Mouse (Mus musculus): ENCODE measurements around the gene Ipo11. TPM values are rescaled to one million over a fixed set of nuclear protein-coding genes. Genes with fewer than 3 reads are reported as not detected.
A peak's percentile ranks its signal among the peaks of the same experiment; 100 is the strongest.

Ipo11 gene
- polyA plus RNA-seq, 2 experiments from 2014 or later, result 24.3 to 29.5 TPM

DNA sequence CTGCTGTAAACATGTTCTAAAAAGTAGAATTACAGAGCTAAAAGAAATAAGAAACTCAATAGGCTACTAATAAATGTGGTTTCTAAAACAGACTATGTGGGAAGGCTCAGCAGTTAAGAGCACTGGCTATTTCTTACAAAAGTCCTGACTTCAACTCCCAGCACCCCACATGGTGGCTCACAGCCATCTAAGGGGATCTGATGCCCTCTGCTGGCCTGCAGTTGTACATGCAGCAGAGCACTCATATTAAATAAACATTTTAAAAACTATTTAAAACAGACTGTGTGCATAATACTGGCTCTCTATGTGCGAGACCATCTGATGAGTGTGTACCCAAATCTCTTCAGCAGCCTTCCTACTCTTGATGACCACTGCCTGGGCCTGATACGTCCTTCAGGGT is 42.5 kb downstream of the Ipo11 start:
- peak; percentile 45 for ATAC-seq

DNA sequence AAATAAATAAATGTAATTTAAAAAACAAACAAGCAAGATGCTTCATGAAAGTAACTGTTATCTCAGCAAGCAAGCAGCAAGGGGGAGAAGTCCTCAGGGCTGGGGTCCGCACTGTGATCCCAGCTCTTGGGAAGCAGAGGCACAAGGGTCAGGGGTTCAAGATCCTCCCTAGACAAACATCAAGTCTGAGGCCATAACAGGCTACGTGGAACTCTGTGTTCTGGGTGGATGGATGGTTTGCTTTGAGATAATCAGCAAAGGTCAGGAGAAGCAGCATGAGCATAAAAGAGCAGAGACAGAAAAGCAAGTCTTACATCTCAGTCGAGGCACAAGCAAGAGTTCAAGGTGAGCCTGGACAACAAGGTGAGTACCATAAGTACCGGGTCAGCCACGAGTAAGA is 43.1 kb downstream of the Ipo11 start:
- ATAC-seq, result no peak

DNA sequence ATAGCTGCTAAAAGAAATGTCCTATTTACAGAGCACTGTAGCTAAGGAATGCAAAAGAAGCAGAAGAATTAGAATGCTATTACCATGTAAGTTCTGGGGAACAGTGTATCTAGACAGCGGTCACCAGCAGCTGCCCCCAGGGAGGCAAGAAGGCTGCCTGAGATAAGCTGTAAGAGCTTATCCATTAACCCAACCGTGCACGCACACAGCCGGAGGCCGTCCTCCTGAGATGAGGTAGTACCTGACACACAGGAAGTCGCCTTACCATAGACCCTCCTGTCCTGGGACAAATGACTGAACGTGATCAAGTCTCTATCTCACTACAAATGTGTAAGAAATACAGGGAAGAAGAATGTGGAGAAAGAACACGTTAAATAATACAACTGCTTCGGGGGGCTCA is 43.6 kb downstream of the Ipo11 start:
- ATAC-seq, result no peak

DNA sequence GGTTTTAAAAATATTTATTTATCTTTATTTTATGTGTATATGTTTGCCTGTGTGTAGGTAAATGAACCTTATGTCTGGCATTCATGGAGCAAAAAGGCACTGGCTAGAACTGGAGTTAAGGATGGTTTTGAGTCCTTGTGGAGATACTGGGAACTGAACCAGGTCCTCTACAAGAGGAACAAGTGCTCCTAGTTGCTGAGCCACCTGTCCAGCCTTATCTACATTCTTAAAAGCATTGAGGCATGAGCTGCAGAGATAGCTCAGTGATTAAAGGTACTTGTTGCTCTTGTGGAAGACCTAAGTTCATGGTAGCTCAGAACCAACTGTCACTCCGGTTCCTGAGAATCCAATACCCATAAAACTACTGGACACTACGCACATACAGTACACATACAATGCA is 49.4 kb downstream of the Ipo11 start:
- no peak for ATAC-seq

DNA sequence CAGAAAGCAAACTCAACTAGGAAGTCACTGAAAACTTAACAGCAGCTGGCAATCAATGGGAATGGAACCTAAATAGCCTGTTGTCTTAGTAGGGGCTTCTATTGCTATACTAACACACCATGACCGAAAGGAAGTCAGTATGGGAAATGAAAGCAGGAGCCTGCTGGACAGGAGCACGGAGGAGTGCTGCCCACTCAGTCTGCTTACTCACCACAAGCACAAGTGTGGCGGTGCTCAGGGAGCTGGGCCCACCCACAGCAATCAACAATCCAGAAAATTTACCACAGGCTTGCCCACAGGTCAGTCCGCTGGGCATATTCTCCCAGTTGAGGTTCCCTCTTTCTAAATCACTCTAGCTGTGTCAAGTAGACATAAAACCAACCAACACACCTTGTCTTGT is 52.5 kb downstream of the Ipo11 start:
- ATAC-seq, result no peak

DNA sequence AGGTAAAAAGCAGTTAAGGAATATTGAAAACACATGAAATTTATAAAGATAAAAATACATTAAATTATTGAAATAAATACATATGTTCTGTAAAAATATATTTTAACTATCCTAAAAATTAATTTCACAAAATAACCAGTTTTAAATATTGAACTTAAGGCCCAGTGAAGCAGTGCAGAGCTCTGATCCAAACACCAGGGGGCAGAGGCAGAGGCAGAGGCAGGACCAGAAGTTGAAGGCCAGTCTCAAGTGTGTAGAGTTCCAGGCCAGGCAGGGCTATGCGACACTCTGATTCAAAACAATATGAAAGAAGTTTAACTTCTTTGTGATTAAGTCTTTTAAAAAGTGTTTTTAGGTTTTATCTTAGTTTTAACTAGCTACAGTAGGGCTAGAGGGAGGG is 60.5 kb downstream of the Ipo11 start:
- ATAC-seq, result peak; percentile 64

DNA sequence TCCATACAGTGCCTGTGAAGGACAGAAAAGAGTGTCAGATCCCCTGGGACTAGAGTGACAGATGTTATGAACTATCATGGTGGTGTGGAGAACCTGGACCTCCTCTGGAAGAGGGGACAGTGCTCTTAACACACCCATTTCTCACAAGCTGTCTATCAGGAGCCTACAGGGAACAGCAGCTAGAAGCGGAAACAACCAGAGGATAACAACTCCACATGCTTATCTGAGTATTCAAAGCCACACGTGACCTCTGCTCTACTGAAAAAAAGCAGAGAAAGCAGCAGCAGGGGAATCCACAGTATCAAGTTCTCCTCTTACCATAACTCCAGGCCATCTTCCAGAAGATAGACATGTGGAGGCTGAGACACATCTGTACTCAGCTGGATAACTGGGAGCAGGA is 71.2 kb downstream of the Ipo11 start:
- ATAC-seq, result no peak

DNA sequence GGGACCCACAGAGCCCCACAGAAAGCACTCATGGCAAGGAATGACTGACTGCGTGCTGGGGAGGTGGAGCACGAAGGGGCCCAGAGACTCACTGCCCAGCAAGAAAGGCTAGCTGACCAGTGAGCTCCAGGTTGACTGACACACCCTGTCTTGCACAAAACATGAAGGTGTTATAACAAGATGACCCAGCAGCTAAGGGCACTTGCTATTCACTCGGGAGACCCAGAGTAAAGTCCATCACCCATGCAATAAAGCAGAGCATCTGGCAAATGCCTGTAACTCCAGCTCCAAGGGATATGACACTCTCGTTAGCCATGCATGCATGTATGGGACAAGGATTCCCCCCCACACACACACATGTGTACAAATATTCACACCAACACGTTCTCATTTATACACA is 78.0 kb downstream of the Ipo11 start:
- ATAC-seq, result no peak

DNA sequence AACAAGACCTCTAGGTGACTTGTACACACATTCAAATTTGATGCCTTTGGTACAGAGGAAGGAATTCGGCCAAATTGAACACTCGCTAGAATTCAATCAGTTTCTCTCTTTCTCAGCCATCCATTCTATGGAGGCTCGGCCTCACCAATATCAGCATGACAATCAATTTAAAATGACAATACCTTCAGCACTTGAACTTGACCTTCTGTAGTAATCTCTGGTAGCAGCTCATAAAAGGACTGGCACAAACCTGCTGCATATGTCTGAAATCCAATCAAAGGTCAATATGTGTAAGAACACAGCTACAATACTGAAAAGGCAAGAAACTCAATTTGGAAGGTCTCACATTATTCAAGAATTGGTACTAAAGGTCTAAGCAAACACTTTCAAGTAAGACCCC is 80.2 kb downstream of the Ipo11 start:
- ATAC-seq, result no peak

DNA sequence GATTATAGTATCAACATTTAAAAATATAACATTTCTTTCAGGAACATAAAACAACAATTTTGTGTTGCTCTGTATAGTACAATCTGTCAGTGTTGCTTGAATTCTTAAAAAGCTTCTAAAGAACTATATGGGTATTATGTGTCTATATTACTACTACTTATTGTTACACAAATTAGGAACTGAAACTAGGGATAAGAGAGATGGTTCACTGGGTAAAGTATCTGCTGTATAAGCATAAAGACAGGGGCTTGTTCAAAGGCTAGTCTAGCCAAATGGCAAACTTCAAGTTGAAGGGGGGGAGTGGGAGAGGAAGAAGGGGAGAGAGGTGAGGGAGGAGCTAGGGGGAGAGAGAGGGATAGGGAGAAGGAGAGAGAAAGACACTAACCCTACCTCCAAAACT is 89.2 kb downstream of the Ipo11 start:
- no peak for ATAC-seq

DNA sequence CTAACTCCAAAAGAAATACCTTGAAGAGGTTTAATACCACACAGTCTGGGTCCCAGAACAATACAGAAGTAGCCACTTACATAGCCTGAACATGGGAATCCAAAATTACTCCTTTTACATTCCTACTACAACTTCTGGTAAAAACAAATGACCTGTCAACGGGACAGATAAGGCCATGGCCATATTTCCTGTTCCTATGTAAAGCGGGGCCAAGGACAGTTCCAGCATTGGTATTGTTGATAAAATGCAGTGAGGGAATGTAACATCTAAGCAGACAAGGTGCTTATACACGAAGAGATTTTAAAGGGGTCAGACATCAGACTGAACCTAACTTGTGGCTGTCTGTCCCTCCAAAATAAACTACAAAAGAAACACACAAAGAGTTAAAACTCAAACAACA is 91.8 kb downstream of the Ipo11 start:
- ATAC-seq, result no peak

DNA sequence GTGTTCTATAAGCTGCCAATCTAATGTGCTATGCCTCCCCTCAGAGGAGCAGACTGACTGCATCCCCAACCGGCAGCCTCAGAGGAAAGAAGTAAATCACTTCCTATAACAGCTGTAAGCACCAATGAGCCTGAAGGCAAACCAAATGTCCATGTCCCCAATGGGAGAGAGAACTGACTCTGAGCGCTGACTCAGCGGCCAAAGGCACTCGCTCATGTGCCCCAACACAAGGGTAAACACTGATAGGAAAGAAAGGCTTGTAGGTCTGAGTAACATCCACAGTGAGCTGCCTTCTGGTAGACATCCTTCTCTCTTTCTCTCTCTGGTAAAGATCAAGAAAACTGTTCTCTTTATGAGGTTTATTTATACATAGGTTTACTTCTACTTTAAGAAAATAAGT is 94.2 kb downstream of the Ipo11 start:
- ATAC-seq, result no peak

DNA sequence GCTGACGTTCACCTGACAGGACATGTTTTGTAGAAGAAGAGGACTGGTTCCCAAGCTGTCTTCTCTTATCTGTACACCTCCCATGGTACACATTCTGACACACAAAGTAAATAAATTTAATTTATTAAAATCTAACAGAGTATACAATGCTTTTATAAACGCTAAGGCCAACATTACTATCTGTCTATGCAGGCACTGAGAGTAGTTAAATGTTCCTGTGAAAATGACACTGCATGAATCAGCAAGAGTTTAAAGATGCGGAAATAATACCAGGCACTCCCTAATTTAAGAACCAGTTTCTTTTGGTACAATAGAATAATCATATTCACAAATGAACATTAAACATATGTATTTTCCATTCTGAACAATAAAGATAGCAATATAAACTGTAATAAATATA is 98.0 kb downstream of the Ipo11 start:
- no peak for ATAC-seq

DNA sequence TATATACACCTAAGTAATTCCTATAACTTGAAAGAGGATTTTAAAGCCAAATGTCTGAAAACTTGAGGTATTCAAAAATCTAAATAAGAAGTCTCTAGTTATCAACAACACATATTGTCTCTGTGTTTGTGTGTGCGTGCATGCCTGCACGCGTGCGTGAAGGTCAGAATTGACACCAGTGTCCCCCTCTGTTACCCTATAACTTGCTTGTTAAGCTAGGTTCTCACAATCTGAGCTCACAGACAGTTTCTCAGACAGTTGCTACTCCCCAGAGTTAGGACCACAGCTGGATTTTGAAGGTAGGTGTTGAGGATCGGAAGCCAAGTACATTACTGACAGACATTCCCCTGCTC is 100.3 kb downstream of the Ipo11 start:
- peak; percentile 62 for ATAC-seq

DNA sequence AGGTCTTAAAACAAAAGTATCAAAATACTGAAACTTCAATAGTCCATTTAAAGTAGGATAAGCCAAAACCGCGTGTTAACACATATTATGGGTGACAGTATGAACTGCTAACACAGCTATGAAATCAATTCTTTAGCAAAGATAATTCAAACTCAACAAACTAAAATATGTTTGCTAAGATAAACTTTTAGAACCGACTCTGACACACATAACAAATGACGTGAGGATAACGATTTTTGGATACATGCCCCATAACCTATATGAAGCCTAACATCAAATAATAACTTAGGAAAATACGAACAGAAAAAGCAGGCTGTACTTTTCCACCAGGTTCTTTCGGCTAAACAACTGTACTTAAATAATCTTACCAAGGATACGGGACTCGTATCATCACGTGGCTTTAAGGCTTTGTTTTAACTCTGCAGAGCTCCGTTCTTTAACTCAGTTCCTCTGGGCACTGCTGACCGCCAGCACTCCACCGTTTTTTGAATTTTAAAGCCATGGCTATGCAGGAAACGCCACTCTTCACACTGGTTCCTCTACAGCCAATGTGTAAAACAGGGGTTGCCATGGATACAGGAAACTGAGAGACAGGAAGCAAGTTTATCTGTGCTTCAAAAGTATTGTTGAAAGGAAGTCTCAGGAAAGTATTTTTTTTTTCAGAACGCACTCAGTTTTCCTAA is 100.8 kb downstream of the Ipo11 start:
- ATAC-seq, result peak; percentile 99

DNA sequence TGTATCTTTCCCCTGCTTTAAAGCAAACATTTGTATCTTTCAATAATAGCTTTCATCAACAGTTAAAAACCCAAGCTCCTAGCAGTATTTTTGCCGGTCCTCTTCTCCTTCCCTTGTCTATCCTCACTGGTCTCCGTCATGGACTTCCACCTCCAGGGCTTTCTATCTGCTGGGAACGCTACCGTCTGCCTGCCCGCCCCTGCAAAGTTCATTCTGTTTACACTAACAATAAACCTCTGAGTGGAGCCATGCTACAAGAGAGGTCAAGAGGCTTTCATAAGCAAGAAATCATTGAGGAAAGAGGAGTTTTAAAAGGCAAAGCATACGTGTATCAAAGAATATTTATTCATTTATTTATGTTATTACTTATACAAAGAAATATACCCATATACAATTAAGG is 106.7 kb downstream of the Ipo11 start:
- no peak for ATAC-seq

DNA sequence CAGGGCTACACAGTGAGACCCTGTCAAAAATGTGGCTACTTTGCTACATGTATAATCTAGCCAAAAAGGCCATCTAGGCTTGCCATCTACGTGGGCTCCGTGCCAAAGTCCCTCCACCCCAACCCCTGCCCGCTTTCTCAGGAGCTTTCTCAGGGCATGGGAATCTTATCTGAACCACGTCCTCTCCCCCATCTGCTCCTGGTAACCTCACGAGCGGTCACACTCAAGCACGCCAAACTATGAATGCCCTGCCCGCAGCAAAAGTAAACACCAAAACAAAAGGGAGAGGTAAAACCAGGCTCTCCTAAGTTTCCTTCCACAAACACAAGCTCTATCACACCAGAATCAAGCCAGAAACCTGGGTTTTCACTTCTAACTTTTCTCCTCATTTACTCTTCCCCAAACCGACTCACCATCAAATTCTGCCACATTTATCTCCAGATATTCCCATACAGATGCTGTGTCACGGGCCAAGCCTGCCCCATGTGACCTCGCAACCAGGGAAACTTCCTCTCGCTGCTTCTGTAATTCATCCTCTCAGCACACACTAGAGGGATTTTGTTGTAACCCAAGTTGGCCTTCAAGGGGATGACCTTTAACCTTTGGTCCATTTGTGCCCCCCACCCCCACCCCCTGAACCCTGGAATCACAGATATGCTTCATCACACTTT is 107.3 kb downstream of the Ipo11 start:
- no peak for ATAC-seq

DNA sequence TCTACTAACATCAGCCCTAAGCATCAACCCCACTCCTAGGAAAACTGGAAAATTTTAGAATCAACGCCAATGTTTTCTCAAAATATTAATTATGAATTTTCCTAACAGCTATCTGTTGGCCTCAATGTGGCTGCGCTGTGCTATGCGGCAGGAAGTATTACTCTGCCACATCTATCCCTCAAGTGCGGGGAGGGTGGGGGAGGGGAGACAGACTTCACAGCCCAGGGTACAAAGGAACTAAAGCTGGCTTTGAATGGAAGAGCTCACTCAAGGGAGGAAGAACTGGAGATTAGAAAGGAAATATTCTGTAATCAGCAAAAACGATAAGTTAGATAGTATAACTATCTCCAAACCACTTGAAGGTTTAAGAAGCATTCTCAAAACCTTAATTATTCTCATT is 111.1 kb downstream of the Ipo11 start:
- ATAC-seq, result no peak

DNA sequence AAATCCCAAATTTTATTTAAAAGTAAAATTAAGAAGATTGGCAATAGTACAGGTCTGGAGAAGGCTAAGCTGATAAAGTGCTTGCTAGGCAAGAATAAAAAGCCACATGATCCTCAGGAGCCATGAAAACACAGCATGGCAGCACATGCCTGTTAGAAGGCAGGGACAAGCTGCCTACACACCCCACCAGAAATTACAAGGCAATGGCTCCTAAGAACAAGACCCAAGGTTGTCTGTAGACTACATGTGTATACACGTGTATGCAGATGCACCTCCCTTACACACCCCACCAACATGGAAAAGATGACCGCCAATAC is 112.9 kb downstream of the Ipo11 start:
- ATAC-seq, result no peak

DNA sequence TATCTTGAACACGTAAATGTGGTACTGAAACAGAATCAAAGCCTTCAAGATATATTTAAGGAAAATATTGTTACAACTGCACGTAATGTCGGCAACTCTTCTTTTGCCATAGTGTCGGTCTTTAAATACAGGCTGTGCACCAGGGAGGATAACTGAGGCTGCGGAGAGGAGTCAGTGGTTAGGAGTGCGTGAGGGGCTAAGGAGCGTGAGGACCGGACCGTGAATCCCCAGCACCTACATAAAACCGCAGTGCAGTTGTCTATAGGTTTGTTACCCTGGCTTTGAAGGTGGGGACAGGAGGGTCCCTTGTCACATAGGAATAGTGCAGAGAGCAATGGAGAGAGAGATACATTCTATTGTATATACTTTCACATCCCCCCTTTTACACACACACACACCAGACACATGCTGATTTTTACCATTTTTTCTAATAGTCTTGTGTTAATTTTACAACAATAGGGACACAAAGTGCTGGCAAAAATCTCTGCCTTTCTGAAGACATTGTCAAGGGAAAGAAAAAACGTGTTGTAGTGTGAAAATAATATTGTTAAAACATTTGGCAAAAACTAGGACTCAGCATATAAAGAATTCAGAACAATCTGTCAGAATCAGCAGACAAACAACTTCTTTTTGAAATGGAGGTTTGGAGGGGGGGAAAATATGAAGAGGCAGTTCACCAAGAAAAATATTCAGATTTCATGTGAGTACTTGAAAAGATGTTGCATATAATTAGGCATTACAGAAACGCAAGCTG is 113.5 kb downstream of the Ipo11 start:
- ATAC-seq, result no peak

DNA sequence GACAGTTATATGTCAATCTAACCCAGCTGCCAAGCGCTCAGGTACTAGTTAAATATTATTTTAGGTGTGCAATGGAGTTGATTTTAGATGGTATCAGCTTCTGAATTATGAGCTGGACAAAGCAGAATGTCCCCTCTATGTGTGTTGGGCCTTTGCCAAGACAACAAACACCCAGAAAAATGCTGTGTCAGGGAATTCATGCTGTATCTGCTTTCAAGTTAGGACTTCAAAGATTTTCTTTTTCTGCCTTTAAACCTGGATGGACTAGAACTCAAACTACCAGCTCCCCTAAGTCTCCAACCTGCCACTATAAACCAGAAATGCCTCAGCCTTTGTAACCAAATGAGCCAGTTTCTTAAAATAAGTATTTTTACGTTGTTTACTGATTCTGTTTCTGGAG is 116.6 kb downstream of the Ipo11 start:
- no peak for ATAC-seq

DNA sequence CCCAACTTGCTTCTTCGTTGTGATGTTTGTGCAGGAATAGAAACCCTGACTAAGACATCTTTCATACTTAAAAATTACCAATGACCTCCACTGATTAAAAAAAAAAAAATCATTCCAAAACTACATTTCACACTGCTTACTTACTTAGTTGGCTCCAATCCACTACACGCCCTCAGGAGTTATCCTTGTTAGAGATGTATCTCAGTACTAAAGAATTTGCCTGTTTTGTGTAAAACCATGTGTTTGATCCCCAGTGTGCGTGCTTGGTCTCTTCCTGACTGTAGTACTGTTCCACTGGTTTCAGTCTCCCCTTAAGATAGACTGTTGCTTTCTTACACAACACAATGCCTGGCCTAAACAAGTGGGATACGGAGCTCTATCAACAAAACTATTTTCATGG is 117.0 kb downstream of the Ipo11 start:
- no peak for ATAC-seq

DNA sequence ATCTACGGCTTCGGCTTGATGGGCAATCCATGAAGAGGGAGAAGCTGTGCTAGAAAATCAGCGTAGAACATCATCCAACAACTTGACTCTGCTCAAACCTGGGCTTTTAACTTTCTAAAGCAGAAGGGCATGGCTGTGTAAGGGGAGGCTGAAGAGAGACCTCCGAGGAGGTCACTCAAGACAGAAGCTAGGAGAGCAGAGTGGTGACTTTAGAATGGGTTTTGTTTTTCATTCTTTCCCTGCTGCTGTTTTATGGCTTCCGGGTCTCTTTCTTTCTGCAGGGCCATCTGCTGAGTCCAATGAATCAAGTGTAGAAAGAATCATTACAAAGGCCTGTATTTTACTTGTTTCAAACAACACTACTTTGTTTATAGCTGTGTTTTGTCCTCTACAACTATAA is 119.7 kb downstream of the Ipo11 start:
- ATAC-seq, result no peak

DNA sequence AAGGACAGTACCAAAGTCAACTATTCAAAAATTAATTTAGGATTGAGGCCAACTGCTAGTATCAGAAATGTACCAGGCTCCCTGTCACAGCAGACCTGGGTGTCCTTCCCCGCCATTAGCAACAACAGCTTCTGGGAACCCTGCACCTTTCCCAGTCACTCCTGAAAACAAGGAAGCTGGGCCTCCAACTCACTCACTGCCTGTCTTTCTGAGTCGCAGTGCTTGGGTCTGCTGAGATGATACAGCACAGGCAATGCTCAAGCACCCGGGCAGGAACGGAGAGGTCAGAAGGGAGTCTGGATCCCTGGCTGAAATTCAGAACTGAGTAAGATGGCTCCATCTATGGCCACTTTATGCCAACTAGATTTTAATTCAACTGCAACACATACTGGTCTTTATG is 123.2 kb downstream of the Ipo11 start:
- ATAC-seq, result no peak

Measured in CD4-positive, CD25-positive, alpha-beta regulatory T cell, adult 4 months (primary cell).